Mouse (Mus musculus) neural tube, embryonic 11.5 days (tissue): ENCODE results near the gene Pxk. TPM values are rescaled to one million over a fixed set of nuclear protein-coding genes. Genes with fewer than 3 reads are reported as not detected.
"Not testable (repeated sequence)": the region's sequence is repeated elsewhere in the genome, so short reads cannot be mapped to it uniquely, and the experiment has no call there.

Experiments used
- ATAC-seq: fragments of 200-750 bp; cut with Nextera tagmentation; 2 replicates; pipeline ENCODE4 v1.8.0; 2017; ENCODE audit warnings: moderate number of reproducible peaks, mild to moderate bottlenecking, moderate TSS enrichment, moderate library complexity; ENCODE audit not compliant: insufficient read depth, low FRiP score, low TSS enrichment
- DNase-seq: peaks from one replicate; pipeline ENCODE4 v3.0.0-alpha.2; 2015; ENCODE audit warnings: low spot score
- H3K27ac ChIP-seq: fragments of 300-500 bp; sonication (generic); 2 replicates; pipeline ENCODE4 v1.5.1; 2014; ENCODE audit warnings: low read depth, mild to moderate bottlenecking, low read length
- H3K27me3 ChIP-seq: fragments of 300-500 bp; sonication (generic); 2 replicates; pipeline ENCODE4 v1.6.1; 2014; ENCODE audit warnings: mild to moderate bottlenecking, low read length, mixed read lengths; ENCODE audit not compliant: control insufficient read depth, insufficient read depth
- H3K36me3 ChIP-seq: fragments of 300-500 bp; sonication (generic); 2 replicates; pipeline ENCODE4 v1.6.1; 2014; ENCODE audit warnings: mild to moderate bottlenecking, low read length, moderate library complexity, mixed read lengths; ENCODE audit not compliant: control insufficient read depth, insufficient read depth
- H3K4me1 ChIP-seq: fragments of 300-500 bp; sonication (generic); 2 replicates; pipeline ENCODE4 v1.6.1; 2014; ENCODE audit warnings: low read length, mixed read lengths; ENCODE audit not compliant: control insufficient read depth, insufficient read depth
- H3K4me2 ChIP-seq: fragments of 300-500 bp; sonication (generic); 2 replicates; pipeline ENCODE4 v1.6.1; 2014; ENCODE audit warnings: low read depth, mild to moderate bottlenecking, moderate library complexity
- H3K4me3 ChIP-seq: fragments of 300-500 bp; sonication (generic); 2 replicates; pipeline ENCODE4 v1.5.1; 2014; ENCODE audit warnings: low read depth, low read length
- H3K9ac ChIP-seq: fragments of 300-500 bp; sonication (generic); 2 replicates; pipeline ENCODE4 v1.6.1; 2014; ENCODE audit warnings: mild to moderate bottlenecking, low read length
- H3K9me3 ChIP-seq: fragments of 300-500 bp; sonication (generic); 2 replicates; pipeline ENCODE4 v1.6.1; 2016; ENCODE audit warnings: low read length; ENCODE audit not compliant: control insufficient read depth
- WGBS: fragments of 180-500 bp; shearing (Covaris S2); extraction: QIAGEN DNeasy Blood & Tissue Kit; methylation state at CpG from one replicate; pipeline ENCODE4 v1.1.7; 2014; 5-methylcytosine and 5-hydroxymethylcytosine counted together
- polyA plus RNA-seq: library from polyadenylated mRNA; unstranded; fragments of >200 nt; fragmentation: Nextera tagmentation; extraction: Ambion mirVana; gene quantifications from 2 replicates; pipeline ENCODE4 v1.2.1, GENCODE M21; 2014

Gene Pxk
- polyA plus RNA-seq, 1 experiment from 2014 or later, result 36.0 TPM

- Histone ChIP-seq H3K36me3 (peaks cover 3% of the 10 kb centered on the region; the same call in 1 of the 2 replicates), H3K4me3 (no peak overlapping the region), H3K27ac (no peak overlapping the region), H3K9me3 (no peaks in the 10 kb centered on the region), H3K27me3 (no peaks in the 10 kb centered on the region), H3K9ac (no peak overlapping the region), H3K4me2 (no peak overlapping the region), H3K4me1 (no peaks in the 10 kb centered on the region)
- DNase-seq, result no peak
- 92% methylated on average over 2 of the region's 2 CpGs for WGBS
- ATAC-seq, result no peak
These were observed 63.8 kb downstream of the Pxk start for GRCm38 (mm10) chr14:8161777-8162176.

GRCm38 (mm10) chr14:8164463-8164862, 66.5 kb downstream of the Pxk start:
- ATAC-seq (no peak), DNase-seq (no peak)
- H3K9me3 ChIP-seq, result no peaks in the 10 kb centered on the region
- H3K4me2 ChIP-seq, result no peak overlapping the region
- WGBS, result 90% methylated on average over 7 of the region's 7 CpGs
- H3K9ac ChIP-seq, result no peak overlapping the region
- H3K36me3 ChIP-seq, result peaks cover 14% of the 10 kb centered on the region
- H3K27ac ChIP-seq, result no peak overlapping the region
- no peak overlapping the region for H3K4me3 ChIP-seq
- H3K4me1 ChIP-seq, result no peaks in the 10 kb centered on the region
- no peaks in the 10 kb centered on the region for H3K27me3 ChIP-seq

GRCm38 (mm10) chr14:8172507-8173410, 74.7 kb downstream of the Pxk start, which contains the start of gene Pdhb:
Pdhb (minus strand) TSS chr14:8173025.
- H3K27me3 ChIP-seq, result no peaks in the 10 kb centered on the region
- under 1% methylated on average over 54 of the region's 64 CpGs for WGBS
- ATAC-seq, result peak; percentile 100
- H3K4me1 ChIP-seq, result peaks cover 10% of the 10 kb centered on the region
- H3K27ac ChIP-seq, result peak within 1 kb of the TSS; percentile 73; the same call in 1 of the 2 replicates
- peak within 1 kb of the TSS; percentile 73 for H3K4me2 ChIP-seq
- H3K9me3 ChIP-seq, result no peaks in the 10 kb centered on the region
- peak; percentile 99 for DNase-seq
- H3K4me3 ChIP-seq, result peak within 1 kb of the TSS; percentile 95
- H3K9ac ChIP-seq, result peak within 1 kb of the TSS; percentile 89
- peaks cover 9% of the 10 kb centered on the region for H3K36me3 ChIP-seq

GRCm38 (mm10) chr14:8173542-8174250, 75.7 kb downstream of the Pxk start:
- peak overlapping the region; percentile 22; the same call in 1 of the 2 replicates for H3K9ac ChIP-seq
- H3K9me3 ChIP-seq, H3K4me1 ChIP-seq, DNase-seq, H3K27me3 ChIP-seq, H3K36me3 ChIP-seq: not testable (repeated sequence)
- H3K27ac ChIP-seq, result peak overlapping the region; percentile 56; the same call in 1 of the 2 replicates
- peak overlapping the region; percentile 95 for H3K4me3 ChIP-seq
- WGBS, result 26% methylated on average over 5 of the region's 7 CpGs
- H3K4me2 ChIP-seq, result peak overlapping the region; percentile 73
- ATAC-seq, result 0 out of 2 replicates have a peak, but pooled peaks have one; percentile 2

- Histone ChIP-seq H3K36me3 (no peaks in the 10 kb centered on the region), H3K27me3 (no peaks in the 10 kb centered on the region), H3K4me2 (no peak overlapping the region), H3K27ac (no peak overlapping the region), H3K9me3 (no peaks in the 10 kb centered on the region), H3K9ac (no peak overlapping the region), H3K4me3 (no peak overlapping the region), H3K4me1 (peaks cover 10% of the 10 kb centered on the region)
- no peak for DNase-seq
- 83% methylated on average over 5 of the region's 5 CpGs for WGBS
- no peak for ATAC-seq
These were observed 76.6 kb downstream of the Pxk start for GRCm38 (mm10) chr14:8174634-8175033.

- Histone ChIP-seq H3K27ac (no peak overlapping the region), H3K4me1 (peaks cover 10% of the 10 kb centered on the region), H3K36me3 (no peaks in the 10 kb centered on the region), H3K9me3 (no peaks in the 10 kb centered on the region), H3K9ac (no peak overlapping the region), H3K4me3 (no peak overlapping the region), H3K4me2 (no peak overlapping the region), H3K27me3 (no peaks in the 10 kb centered on the region)
- WGBS, result 51% methylated on average over 5 of the region's 5 CpGs
- DNase-seq, result peak; percentile 27
- no peak for ATAC-seq
These were observed 78.2 kb downstream of the Pxk start for GRCm38 (mm10) chr14:8176251-8176650.

GRCm38 (mm10) chr14:8180371-8181035, 82.5 kb downstream of the Pxk start:
- no peak for ATAC-seq
- WGBS, result 69% methylated on average over 4 of the region's 4 CpGs
- H3K4me1 ChIP-seq, result no peaks in the 10 kb centered on the region
- no peaks in the 10 kb centered on the region for H3K36me3 ChIP-seq
- DNase-seq, result no peak
- H3K4me2 ChIP-seq, result no peak overlapping the region
- H3K9ac ChIP-seq, result no peak overlapping the region
- H3K4me3 ChIP-seq, result no peak overlapping the region
- H3K27ac ChIP-seq, result no peak overlapping the region
- H3K27me3 ChIP-seq, result no peaks in the 10 kb centered on the region
- H3K9me3 ChIP-seq, result no peaks in the 10 kb centered on the region

GRCm38 (mm10) chr14:8183330-8183729, 85.3 kb downstream of the Pxk start:
- no peak overlapping the region for H3K27ac ChIP-seq
- no peaks in the 10 kb centered on the region for H3K4me1 ChIP-seq
- no peak overlapping the region for H3K4me3 ChIP-seq
- no peak overlapping the region for H3K4me2 ChIP-seq
- ATAC-seq (no peak), DNase-seq (no peak)
- no peak overlapping the region for H3K9ac ChIP-seq
- no peaks in the 10 kb centered on the region for H3K9me3 ChIP-seq
- WGBS, result 65% methylated on average over 3 of the region's 3 CpGs
- H3K27me3 ChIP-seq, result no peaks in the 10 kb centered on the region
- no peaks in the 10 kb centered on the region for H3K36me3 ChIP-seq
